Mouse (Mus musculus) spleen, postnatal 36 days (tissue): ENCODE data around the gene Acvr1b.

Experiments
- DNase-seq, 2 experiments: peaks; one replicate each; pipeline ENCODE4 v3.0.0; 2022; ENCODE audit warnings: low spot score in 2 of 2, mixed read lengths in 1 of 2

Acvr1b gene

DNA sequence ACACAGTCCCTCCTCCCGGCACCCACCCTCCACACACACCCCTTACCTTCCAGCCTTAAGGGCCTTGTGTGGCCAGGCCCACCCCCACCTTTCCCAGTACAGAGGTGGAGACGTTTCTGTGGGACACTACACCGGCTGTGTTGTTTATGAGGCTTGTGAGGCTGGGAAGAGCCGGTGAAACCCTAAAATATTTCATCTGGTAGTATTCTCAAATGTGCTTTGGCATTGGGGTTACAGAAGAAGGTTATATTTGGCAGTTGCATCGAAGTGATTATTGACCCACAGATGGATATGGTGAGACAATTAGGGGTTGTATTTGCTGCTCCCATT, 1.2 kb downstream of the Acvr1b start:
- no peak for DNase-seq

DNA sequence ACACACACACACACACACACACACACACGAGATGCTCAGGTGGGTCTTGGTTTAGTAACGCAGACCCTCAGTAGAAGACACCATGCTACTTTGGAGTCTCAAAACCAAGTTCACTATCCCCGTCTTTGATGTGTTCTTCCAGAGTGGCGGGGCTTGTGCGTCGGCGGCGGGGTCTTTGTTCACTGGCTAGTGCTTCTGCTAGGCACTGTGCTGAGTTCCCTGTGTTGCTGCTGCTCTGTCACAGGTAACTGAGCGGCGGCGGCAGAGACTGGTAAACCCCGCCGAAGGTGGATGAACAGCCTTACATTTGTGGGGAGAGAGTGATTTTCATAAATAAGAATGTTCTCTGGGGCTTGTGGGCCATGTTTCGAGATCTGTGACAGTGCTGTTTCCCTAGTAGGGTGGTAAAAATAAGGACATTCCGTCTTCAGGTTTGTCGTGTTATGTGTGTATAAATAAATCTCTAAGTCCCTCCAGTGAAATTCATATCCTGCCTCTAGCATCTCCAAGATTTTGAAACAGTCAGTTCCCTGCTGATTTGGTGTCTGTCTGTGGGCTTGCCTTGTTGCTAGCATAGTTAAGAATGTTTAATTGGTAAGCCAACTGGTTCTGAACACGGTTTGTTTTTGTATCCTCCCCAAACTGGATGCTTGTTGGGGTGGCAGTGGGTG, 1.9 kb downstream of the Acvr1b start:
- no peak for DNase-seq

GRCm38 (mm10) chr15:101176284-101176680, 2.4 kb downstream of the Acvr1b start:
- no peak for DNase-seq

- no peak for DNase-seq
Measured at GRCm38 (mm10) chr15:101176795-101177691, 3.2 kb downstream of the Acvr1b start.

- peak; percentile 25 to 31 for DNase-seq
Measured at GRCm38 (mm10) chr15:101180363-101181105, 6.7 kb downstream of the Acvr1b start.

- DNase-seq: no peak
Measured at GRCm38 (mm10) chr15:101181106-101181466, 7.2 kb downstream of the Acvr1b start.

- DNase-seq: no peak
Measured at GRCm38 (mm10) chr15:101181500-101181899, 7.6 kb downstream of the Acvr1b start.

GRCm38 (mm10) chr15:101182676-101183075, 8.8 kb downstream of the Acvr1b start:
- DNase-seq: no peak

GRCm38 (mm10) chr15:101184300-101184699, 10.4 kb downstream of the Acvr1b start:
- no peak for DNase-seq

- DNase-seq: no peak
Measured at GRCm38 (mm10) chr15:101185549-101185948, 11.7 kb downstream of the Acvr1b start.

DNA sequence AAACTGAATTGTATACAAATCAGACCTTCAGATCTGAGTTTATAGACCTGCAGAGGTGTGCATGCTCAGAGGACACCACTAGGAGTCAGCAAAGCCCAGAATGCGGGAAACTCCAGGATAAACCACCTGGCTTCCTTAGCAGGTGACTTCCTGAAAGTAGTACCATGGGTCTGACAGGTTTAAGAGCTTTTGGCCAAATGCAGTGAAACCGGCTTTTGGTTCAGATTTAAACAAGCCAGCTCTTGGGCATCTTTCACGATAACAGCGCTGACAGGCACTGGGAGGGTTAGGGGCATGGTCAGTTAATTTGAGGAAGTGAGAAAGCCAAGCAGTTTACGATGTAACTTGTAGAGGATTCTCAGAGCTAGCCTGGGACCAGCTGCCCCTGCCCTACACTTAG, 14.0 kb downstream of the Acvr1b start:
- DNase-seq: peak; percentile 38 to 53

GRCm38 (mm10) chr15:101189981-101190761, 16.3 kb downstream of the Acvr1b start:
- DNase-seq: peak in 1 of 2 experiments; percentile 18

GRCm38 (mm10) chr15:101190762-101191150, 16.9 kb downstream of the Acvr1b start:
- peak; percentile 71 to 72 for DNase-seq

GRCm38 (mm10) chr15:101191459-101192259, 17.8 kb downstream of the Acvr1b start:
- DNase-seq: peak in 1 of 2 experiments; percentile 45

GRCm38 (mm10) chr15:101192260-101192640, 18.4 kb downstream of the Acvr1b start:
- DNase-seq: no peak

DNA sequence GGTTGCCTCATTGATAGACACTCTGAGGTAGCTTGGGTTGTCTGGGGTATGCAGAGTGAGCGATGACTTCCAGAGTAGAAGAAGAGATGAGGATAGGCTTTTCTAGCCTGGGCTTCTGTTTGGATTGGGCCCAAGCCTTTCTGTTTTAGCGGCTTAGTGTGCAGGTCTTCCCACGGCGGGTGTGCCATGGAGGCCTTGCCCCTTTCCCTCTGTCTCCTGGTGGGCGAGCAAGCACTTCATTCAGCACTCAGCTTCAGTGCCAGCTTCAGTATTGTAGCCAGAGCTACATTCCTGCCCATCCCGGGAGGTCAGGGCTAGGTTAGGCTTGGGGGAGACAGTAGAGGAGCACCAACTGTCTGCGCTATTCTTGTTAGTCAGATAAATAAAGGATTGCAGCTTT, 18.8 kb downstream of the Acvr1b start:
- DNase-seq: no peak

- no peak for DNase-seq
Measured at GRCm38 (mm10) chr15:101193971-101194370, 20.1 kb downstream of the Acvr1b start.

DNA sequence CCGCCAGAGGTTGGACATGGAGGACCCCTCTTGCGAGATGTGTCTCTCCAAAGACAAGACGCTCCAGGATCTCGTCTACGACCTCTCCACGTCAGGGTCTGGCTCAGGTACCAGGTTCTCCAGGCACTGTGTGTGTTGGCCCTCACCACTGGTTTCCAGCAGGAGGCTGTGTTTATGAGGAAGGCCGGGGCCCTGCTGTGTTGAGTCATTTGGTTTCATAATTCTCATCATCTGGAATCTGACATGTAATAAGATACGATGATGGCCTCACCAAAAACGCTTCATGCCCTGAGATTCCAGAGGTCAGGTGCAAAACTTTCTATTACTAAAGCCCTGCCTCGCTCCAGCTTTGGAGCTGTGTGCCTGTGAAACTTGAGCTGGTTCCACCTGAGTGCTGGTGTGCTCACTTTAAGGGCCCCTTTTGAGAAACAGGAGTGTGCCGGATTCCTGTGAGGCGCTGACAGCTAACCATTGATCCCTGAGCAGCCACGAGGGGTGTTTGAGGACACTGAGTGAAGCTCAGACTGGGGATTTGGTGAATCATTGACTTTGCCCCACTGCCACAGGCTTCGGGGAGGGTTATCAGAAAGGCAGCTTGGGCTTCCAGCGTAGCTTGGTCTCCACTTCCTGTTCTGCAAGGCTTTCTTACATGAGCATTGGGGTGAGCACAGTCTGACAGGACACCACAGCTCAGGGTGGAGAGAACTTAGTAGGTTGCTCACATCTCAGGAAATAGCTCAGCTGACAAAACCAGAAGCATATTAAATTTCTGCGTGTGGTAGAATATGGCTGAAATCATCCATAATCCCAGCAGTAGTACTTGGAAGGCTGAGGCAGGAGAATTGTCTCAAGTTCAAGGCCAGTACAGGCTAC, 21.3 kb downstream of the Acvr1b start:
- peak; percentile 25 to 35 for DNase-seq

GRCm38 (mm10) chr15:101196079-101196795, 22.4 kb downstream of the Acvr1b start:
- no peak for DNase-seq
